Mouse (Mus musculus): Measurements from ENCODE around the gene Ceacam15. TPM values are rescaled to one million over a fixed set of nuclear protein-coding genes. Genes with fewer than 3 reads are reported as not detected.
A peak's percentile ranks its signal among the peaks of the same experiment; 100 is the strongest.
"Not testable (repeated sequence)": the region's sequence is repeated elsewhere in the genome, so short reads cannot be mapped to it uniquely, and the experiment has no call there.

The Ceacam15 gene
- polyA plus RNA-seq, 1 experiment from 2014 or later = not detected

DNA sequence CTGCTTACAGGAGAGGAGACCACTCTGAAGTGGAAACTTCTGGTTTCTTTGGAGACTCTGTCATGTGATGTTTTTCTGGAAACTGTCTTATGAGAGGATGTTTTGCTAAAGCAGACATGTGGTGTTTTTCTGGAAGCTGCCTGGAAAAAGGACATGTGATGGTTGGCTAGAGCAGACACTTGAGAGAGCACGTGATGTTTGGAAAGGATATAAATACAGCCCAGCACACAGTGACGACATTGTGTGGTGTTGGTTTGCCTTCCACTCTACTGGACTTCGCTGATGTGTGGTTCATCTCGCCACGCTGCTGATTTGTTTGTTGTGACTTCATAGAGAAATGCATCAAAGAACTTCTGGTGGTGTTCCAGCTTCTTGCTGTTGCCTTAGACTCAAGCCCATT is 25.1 kb upstream of the Ceacam15 start:
- no peaks in the 10 kb centered on the region for H3K36me3 ChIP-seq (replicated peaks; ENCODE audit: control insufficient read depth, insufficient read depth, low read depth, low read length)
- WGBS = 83% methylated on average over 5 of the region's 5 CpGs
- no peak overlapping the region for H3K4me3 ChIP-seq (ENCODE audit: low read depth, low read length)
- ATAC-seq (replicated peaks; ENCODE audit: insufficient number of reproducible peaks, low FRiP score, low TSS enrichment, low read depth) = no peak
- H3K27me3 ChIP-seq (ENCODE audit: control insufficient read depth, insufficient read depth, low read length) = no peaks in the 10 kb centered on the region
- no peak overlapping the region for H3K4me2 ChIP-seq (ENCODE audit: low read depth, low read length)
- H3K9me3 ChIP-seq (replicated peaks; ENCODE audit: control insufficient read depth, low read length) = no peaks in the 10 kb centered on the region
- H3K9ac ChIP-seq (replicated peaks; ENCODE audit: low read length) = no peak overlapping the region
- H3K27ac ChIP-seq (replicated peaks; ENCODE audit: low read depth, low read length) = no peak overlapping the region
- no peaks in the 10 kb centered on the region for H3K4me1 ChIP-seq (ENCODE audit: control insufficient read depth, insufficient read depth, low read length)
- no peak for DNase-seq (ENCODE audit: low spot score)

- 43% methylated on average over 2 of the region's 2 CpGs for WGBS
These were observed 23.5 kb upstream of the Ceacam15 start for GRCm38 (mm10) chr7:16699042-16699441.

GRCm38 (mm10) chr7:16695025-16695424 is 19.5 kb upstream of the Ceacam15 start:
- DNase-seq (ENCODE audit: low spot score) (peak; percentile 15), ATAC-seq (replicated peaks; ENCODE audit: insufficient number of reproducible peaks, low FRiP score, low TSS enrichment, low read depth) (no peak)
- Histone ChIP-seq H3K27ac (replicated peaks; ENCODE audit: low read depth, low read length) (no peak overlapping the region), H3K4me3 (ENCODE audit: low read depth, low read length) (no peak overlapping the region), H3K36me3 (replicated peaks; ENCODE audit: control insufficient read depth, insufficient read depth, low read depth, low read length) (no peaks in the 10 kb centered on the region), H3K27me3 (ENCODE audit: control insufficient read depth, insufficient read depth, low read length) (no peaks in the 10 kb centered on the region), H3K4me2 (ENCODE audit: low read depth, low read length) (no peak overlapping the region), H3K4me1 (ENCODE audit: control insufficient read depth, insufficient read depth, low read length) (no peaks in the 10 kb centered on the region), H3K9ac (replicated peaks; ENCODE audit: low read length) (no peak overlapping the region), H3K9me3 (replicated peaks; ENCODE audit: control insufficient read depth, low read length) (no peaks in the 10 kb centered on the region)
- WGBS = 32% methylated on average over 3 of the region's 3 CpGs

More at GRCm38 (mm10) chr7:16699042-16699441, 23.5 kb upstream of the Ceacam15 start:
- H3K27ac ChIP-seq (replicated peaks; ENCODE audit: low read depth, low read length) = no peak overlapping the region
- H3K9me3 ChIP-seq (replicated peaks; ENCODE audit: control insufficient read depth, low read length) = no peaks in the 10 kb centered on the region
- no peak for DNase-seq (ENCODE audit: low spot score)
- no peaks in the 10 kb centered on the region for H3K36me3 ChIP-seq (replicated peaks; ENCODE audit: control insufficient read depth, insufficient read depth, low read depth, low read length)
- H3K4me2 ChIP-seq (ENCODE audit: low read depth, low read length) = no peak overlapping the region
- no peak overlapping the region for H3K4me3 ChIP-seq (ENCODE audit: low read depth, low read length)
- H3K9ac ChIP-seq (replicated peaks; ENCODE audit: low read length) = no peak overlapping the region
- no peaks in the 10 kb centered on the region for H3K4me1 ChIP-seq (ENCODE audit: control insufficient read depth, insufficient read depth, low read length)
- H3K27me3 ChIP-seq (ENCODE audit: control insufficient read depth, insufficient read depth, low read length) = no peaks in the 10 kb centered on the region
- no peak for ATAC-seq (replicated peaks; ENCODE audit: insufficient number of reproducible peaks, low FRiP score, low TSS enrichment, low read depth)

GRCm38 (mm10) chr7:16689196-16689595 is 13.7 kb upstream of the Ceacam15 start:
- DNase-seq (ENCODE audit: low spot score) (peak; percentile 7), ATAC-seq (replicated peaks; ENCODE audit: insufficient number of reproducible peaks, low FRiP score, low TSS enrichment, low read depth) (no peak)
- Histone ChIP-seq H3K9ac (replicated peaks; ENCODE audit: low read length) (no peak overlapping the region), H3K4me1 (ENCODE audit: control insufficient read depth, insufficient read depth, low read length) (no peaks in the 10 kb centered on the region), H3K4me3 (ENCODE audit: low read depth, low read length) (no peak overlapping the region), H3K27ac (replicated peaks; ENCODE audit: low read depth, low read length) (no peak overlapping the region), H3K27me3 (ENCODE audit: control insufficient read depth, insufficient read depth, low read length) (no peaks in the 10 kb centered on the region), H3K9me3 (replicated peaks; ENCODE audit: control insufficient read depth, low read length) (0 out of 2 replicates have a peak, but pooled peaks cover 2% of the 10 kb centered on the region), H3K4me2 (ENCODE audit: low read depth, low read length) (no peak overlapping the region), H3K36me3 (replicated peaks; ENCODE audit: control insufficient read depth, insufficient read depth, low read depth, low read length) (no peaks in the 10 kb centered on the region)
- 72% methylated on average over 5 of the region's 5 CpGs for whole genome bisulfite sequencing

DNA sequence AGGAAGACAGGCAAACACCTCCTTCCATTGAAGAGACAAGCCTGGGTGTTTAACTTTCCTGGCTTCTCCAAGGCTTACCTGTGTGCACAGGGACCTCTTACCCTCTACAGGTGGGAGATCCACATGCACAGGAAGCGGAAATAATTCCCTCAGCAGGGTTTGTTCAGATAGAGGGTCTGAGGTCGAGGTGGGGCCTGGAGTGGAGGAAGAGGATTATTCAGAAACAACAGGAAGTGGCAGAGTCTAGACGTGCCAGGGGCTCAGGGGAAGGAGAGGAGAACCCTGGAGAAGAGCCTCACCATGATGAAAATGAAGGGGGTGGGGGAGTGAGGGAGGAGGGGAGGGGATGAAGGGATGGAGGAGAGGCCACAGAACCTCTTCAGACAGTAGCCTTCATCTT is 4.7 kb upstream of the Ceacam15 start:
- not testable (repeated sequence) for H3K36me3 ChIP-seq (replicated peaks; ENCODE audit: control insufficient read depth, insufficient read depth, low read depth, low read length); H3K4me2 ChIP-seq (ENCODE audit: low read depth, low read length); DNase-seq (ENCODE audit: low spot score); H3K27ac ChIP-seq (replicated peaks; ENCODE audit: low read depth, low read length); H3K4me1 ChIP-seq (ENCODE audit: control insufficient read depth, insufficient read depth, low read length); H3K9ac ChIP-seq (replicated peaks; ENCODE audit: low read length); H3K27me3 ChIP-seq (ENCODE audit: control insufficient read depth, insufficient read depth, low read length); H3K9me3 ChIP-seq (replicated peaks; ENCODE audit: control insufficient read depth, low read length); ATAC-seq (replicated peaks; ENCODE audit: insufficient number of reproducible peaks, low FRiP score, low TSS enrichment, low read depth); H3K4me3 ChIP-seq (ENCODE audit: low read depth, low read length)
- 44% methylated on average over 3 of the region's 3 CpGs for WGBS

GRCm38 (mm10) chr7:16674699-16675098 is 806 bp downstream of the Ceacam15 start:
- not testable (repeated sequence) for H3K9ac ChIP-seq (replicated peaks; ENCODE audit: low read length); H3K36me3 ChIP-seq (replicated peaks; ENCODE audit: control insufficient read depth, insufficient read depth, low read depth, low read length); H3K4me2 ChIP-seq (ENCODE audit: low read depth, low read length); ATAC-seq (replicated peaks; ENCODE audit: insufficient number of reproducible peaks, low FRiP score, low TSS enrichment, low read depth); H3K9me3 ChIP-seq (replicated peaks; ENCODE audit: control insufficient read depth, low read length); H3K27me3 ChIP-seq (ENCODE audit: control insufficient read depth, insufficient read depth, low read length); H3K27ac ChIP-seq (replicated peaks; ENCODE audit: low read depth, low read length); H3K4me1 ChIP-seq (ENCODE audit: control insufficient read depth, insufficient read depth, low read length); DNase-seq (ENCODE audit: low spot score); H3K4me3 ChIP-seq (ENCODE audit: low read depth, low read length)
- WGBS = 46% methylated on average over 5 of the region's 5 CpGs

DNA sequence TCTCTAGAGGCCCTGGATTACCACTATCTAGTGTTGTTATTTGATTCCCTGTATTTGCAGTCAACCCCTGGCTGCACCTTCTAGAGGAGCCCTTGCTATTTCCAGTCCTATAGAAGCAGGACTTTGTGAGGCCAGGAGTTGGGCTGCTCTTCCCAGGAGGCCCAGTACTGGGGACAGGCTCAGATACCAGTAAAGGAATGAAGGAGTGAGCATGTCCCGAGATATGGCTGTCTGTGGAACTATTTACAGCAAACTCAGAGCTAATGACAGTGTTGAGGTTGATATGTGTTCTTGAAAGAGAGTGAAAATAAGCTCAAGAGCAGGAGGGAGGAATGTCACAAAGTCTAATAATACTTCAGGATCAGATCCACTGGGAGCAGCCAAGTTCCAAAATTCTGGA is 1.7 kb downstream of the Ceacam15 start:
- no peak for ATAC-seq (replicated peaks; ENCODE audit: insufficient number of reproducible peaks, low FRiP score, low TSS enrichment, low read depth)
- Histone ChIP-seq H3K4me1 (ENCODE audit: control insufficient read depth, insufficient read depth, low read length) (no peaks in the 10 kb centered on the region), H3K4me2 (ENCODE audit: low read depth, low read length) (no peak overlapping the region), H3K27me3 (ENCODE audit: control insufficient read depth, insufficient read depth, low read length) (no peaks in the 10 kb centered on the region), H3K9ac (replicated peaks; ENCODE audit: low read length) (no peak overlapping the region), H3K4me3 (ENCODE audit: low read depth, low read length) (no peak overlapping the region), H3K36me3 (replicated peaks; ENCODE audit: control insufficient read depth, insufficient read depth, low read depth, low read length) (no peaks in the 10 kb centered on the region), H3K9me3 (replicated peaks; ENCODE audit: control insufficient read depth, low read length) (no peaks in the 10 kb centered on the region), H3K27ac (replicated peaks; ENCODE audit: low read depth, low read length) (no peak overlapping the region)
- WGBS = 68% methylated on average over 1 of the region's 1 CpGs
- no peak for DNase-seq (ENCODE audit: low spot score)

DNA sequence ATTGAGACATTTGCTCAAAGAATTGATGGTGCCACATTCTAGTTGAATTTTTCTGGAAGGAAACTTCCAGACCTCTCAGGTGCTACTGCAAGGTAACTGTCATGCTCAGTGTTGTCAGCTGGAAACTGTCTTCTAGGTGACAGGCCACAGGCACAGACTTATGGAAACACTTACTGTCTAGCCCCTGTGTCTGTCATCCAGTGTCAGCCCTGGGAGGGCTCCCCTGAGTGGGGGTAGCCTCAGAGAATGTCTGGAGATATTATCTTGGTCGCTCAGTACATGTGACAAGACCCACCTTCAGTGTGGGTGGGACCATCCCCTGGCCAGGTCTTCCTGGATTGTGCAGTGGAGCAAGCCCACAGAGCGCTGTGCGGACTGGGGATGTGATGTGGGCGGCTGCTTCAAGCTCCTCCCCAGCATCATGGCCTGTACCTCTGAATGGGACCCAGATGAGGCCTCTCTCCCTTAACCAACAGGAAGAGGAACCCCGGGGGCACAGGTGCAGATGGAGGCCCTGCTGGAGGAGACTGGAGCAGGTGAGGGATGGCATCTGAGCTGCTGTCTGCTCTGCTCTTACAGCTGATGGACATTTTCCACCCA is 7.1 kb downstream of the Ceacam15 start:
- H3K27me3 ChIP-seq (ENCODE audit: control insufficient read depth, insufficient read depth, low read length); H3K9me3 ChIP-seq (replicated peaks; ENCODE audit: control insufficient read depth, low read length); H3K4me2 ChIP-seq (ENCODE audit: low read depth, low read length); H3K4me1 ChIP-seq (ENCODE audit: control insufficient read depth, insufficient read depth, low read length); H3K36me3 ChIP-seq (replicated peaks; ENCODE audit: control insufficient read depth, insufficient read depth, low read depth, low read length); H3K27ac ChIP-seq (replicated peaks; ENCODE audit: low read depth, low read length); ATAC-seq (replicated peaks; ENCODE audit: insufficient number of reproducible peaks, low FRiP score, low TSS enrichment, low read depth); DNase-seq (ENCODE audit: low spot score); H3K4me3 ChIP-seq (ENCODE audit: low read depth, low read length); H3K9ac ChIP-seq (replicated peaks; ENCODE audit: low read length): not testable (repeated sequence)
- WGBS = 83% methylated on average over 4 of the region's 5 CpGs

Measured in embryonic facial prominence, embryonic 11.5 days (tissue).